Mouse (Mus musculus) adrenal gland, postnatal 36 days (tissue): ENCODE results near the gene Megf6. TPM values are rescaled to one million over a fixed set of nuclear protein-coding genes. Genes with fewer than 3 reads are reported as not detected.
A peak's percentile ranks its signal among the peaks of the same experiment; 100 is the strongest.

Experiments
- DNase-seq, 2 experiments: peaks; one replicate each; pipeline ENCODE4 v3.0.0; 2021; ENCODE audit warnings: mixed read lengths in 1 of 2
- long read RNA-seq, 2 experiments: library from polyadenylated mRNA; stranded (forward); transcript quantifications; one replicate each; pipeline ENCODE4 v2.0.0; 2021; ENCODE audit warnings: borderline sequencing depth in 2 of 2
- total RNA-seq, 2 experiments: library from RNA; stranded (reverse); gene quantifications; 2 replicates each; pipeline ENCODE4 v1.2.3; 2021

Gene Megf6
- 1 to 10 TPM; 2.9 to 3.4 TPM for total RNA-seq
- long read RNA-seq, experiment 1, partial matches to known transcripts: 1 of 1 reads
- long read RNA-seq, experiment 1, other reads (novel, unspliced or antisense): 0 of 1 reads
- long read RNA-seq, experiment 2, full-length matches to known transcripts: 1 of 1 reads
- long read RNA-seq, experiment 2, partial matches to known transcripts: 0 of 1 reads
- long read RNA-seq, experiment 2, other reads (novel, unspliced or antisense): 0 of 1 reads

GRCm38 (mm10) chr4:154170506-154171150 lies at the start of gene Megf6:
Gene Megf6 (plus strand): TSS chr4:154170730.
- peak in 1 of 2 experiments; percentile 31 for DNase-seq

- DNase-seq: no peak
Observed at GRCm38 (mm10) chr4:154121800-154122199, 48.7 kb upstream of the Megf6 start.

- DNase-seq: no peak
Observed at GRCm38 (mm10) chr4:154122374-154122773, 48.2 kb upstream of the Megf6 start.

GRCm38 (mm10) chr4:154123553-154123952 lies 47.0 kb upstream of the Megf6 start:
- DNase-seq: no peak

GRCm38 (mm10) chr4:154125202-154125601 lies 45.3 kb upstream of the Megf6 start:
- no peak for DNase-seq

- no peak for DNase-seq
Observed at GRCm38 (mm10) chr4:154127273-154127672, 43.3 kb upstream of the Megf6 start.

- DNase-seq: no peak
Observed at GRCm38 (mm10) chr4:154129950-154130349, 40.6 kb upstream of the Megf6 start.

- no peak for DNase-seq
Observed at GRCm38 (mm10) chr4:154131894-154132293, 38.6 kb upstream of the Megf6 start.

GRCm38 (mm10) chr4:154134803-154135202 lies 35.7 kb upstream of the Megf6 start:
- no peak for DNase-seq

GRCm38 (mm10) chr4:154137139-154137538 lies 33.4 kb upstream of the Megf6 start:
- DNase-seq: no peak

- peak; percentile 16 to 18 for DNase-seq
Observed at GRCm38 (mm10) chr4:154139671-154140181, 30.8 kb upstream of the Megf6 start.

- DNase-seq: no peak
Observed at GRCm38 (mm10) chr4:154140182-154140212, 30.5 kb upstream of the Megf6 start, which contains the start of gene Trp73. Gene Trp73 (minus strand): TSS chr4:154140208.

GRCm38 (mm10) chr4:154140213-154141008 lies 30.1 kb upstream of the Megf6 start:
- DNase-seq: peak in 1 of 2 experiments; percentile 8

- DNase-seq: no peak
Observed at GRCm38 (mm10) chr4:154141009-154141867, 29.3 kb upstream of the Megf6 start.

GRCm38 (mm10) chr4:154142211-154143040 lies 28.1 kb upstream of the Megf6 start, which contains the start of gene Wrap73:
Gene Wrap73 (plus strand): TSS chr4:154142372.
- DNase-seq: peak; percentile 91 to 94

- no peak for DNase-seq
Observed at GRCm38 (mm10) chr4:154144712-154145111, 25.8 kb upstream of the Megf6 start.

- DNase-seq: no peak
Observed at GRCm38 (mm10) chr4:154146342-154146741, 24.2 kb upstream of the Megf6 start.

GRCm38 (mm10) chr4:154154104-154154503 lies 16.4 kb upstream of the Megf6 start:
- DNase-seq: no peak

- no peak for DNase-seq
Observed at GRCm38 (mm10) chr4:154156050-154156449, 14.5 kb upstream of the Megf6 start.

- no peak for DNase-seq
Observed at GRCm38 (mm10) chr4:154157970-154158662, 12.4 kb upstream of the Megf6 start.

- peak; percentile 85 for DNase-seq
Observed at GRCm38 (mm10) chr4:154159002-154159401, 11.5 kb upstream of the Megf6 start.
